Mouse (Mus musculus) embryonic fibroblast, embryonic 13.5 days (primary cell): ENCODE results near the gene Cnih1. TPM values are rescaled to one million over a fixed set of nuclear protein-coding genes. Genes with fewer than 3 reads are reported as not detected.

Experiments used
- H3K27ac ChIP-seq: 2 replicates; pipeline ENCODE4 v1.5.1; 2012; ENCODE audit warnings: low read length, control low read depth, inconsistent platforms; ENCODE audit not compliant: insufficient read depth
- H3K4me1 ChIP-seq: 2 replicates; pipeline ENCODE4 v1.6.1; 2011; ENCODE audit warnings: low read length; ENCODE audit not compliant: control insufficient read depth, insufficient read depth
- H3K4me3 ChIP-seq: 2 replicates; pipeline ENCODE4 v1.5.1; 2011; ENCODE audit warnings: mild to moderate bottlenecking, control low read depth, low read length; ENCODE audit not compliant: insufficient read depth
- CTCF ChIP-seq: IDR thresholded peaks from 2 replicates; pipeline ENCODE4 v1.5.1; 2011; ENCODE audit warnings: mild to moderate bottlenecking, control low read depth, low read length, moderate library complexity, borderline replicate concordance; ENCODE audit not compliant: insufficient read depth
- POLR2A ChIP-seq: IDR thresholded peaks from 2 replicates; pipeline ENCODE4 v1.6.1; 2011; ENCODE audit warnings: low read depth, mild to moderate bottlenecking, control low read depth, low read length, moderate library complexity
- polyA plus RNA-seq: library from polyadenylated mRNA; stranded (reverse); fragments of >200 nt; gene quantifications from 2 replicates; pipeline ENCODE4 v1.2.4, GENCODE M21; 2011; ENCODE audit warnings: low read depth; ENCODE audit not compliant: missing spikeins, insufficient read length

Gene Cnih1
- polyA plus RNA-seq, 1 experiment, result 293 TPM

- Histone ChIP-seq H3K27ac (no peak overlapping the region), H3K4me1 (no peaks in the 10 kb centered on the region), H3K4me3 (no peak overlapping the region)
- no peak for TF ChIP-seq CTCF
- no peak for TF ChIP-seq POLR2A
Observed at GRCm38 (mm10) chr14:46734262-46734661, 53.9 kb downstream of the Cnih1 start.

GRCm38 (mm10) chr14:46725743-46726142, 62.5 kb downstream of the Cnih1 start:
- no peak for TF ChIP-seq CTCF
- TF ChIP-seq POLR2A, result no peak
- Histone ChIP-seq H3K4me3 (no peak overlapping the region), H3K27ac (no peak overlapping the region), H3K4me1 (peaks cover 4% of the 10 kb centered on the region; the same call in 1 of the 2 replicates)

Other genes with a start within 250 kb of the Cnih1 start
- gene Cdkn3, start 27.9 kb downstream of the Cnih1 start, polyA plus RNA-seq, result 16.5 and 27.5 TPM in 2 replicates
- 83.0 and 87.9 TPM in 2 replicates for gene Gmfb, start 33.8 kb upstream of the Cnih1 start, polyA plus RNA-seq
- 29.6 and 34.5 TPM in 2 replicates for gene Cgrrf1, start 43.7 kb upstream of the Cnih1 start, polyA plus RNA-seq
- gene Samd4, start 94.4 kb upstream of the Cnih1 start, polyA plus RNA-seq, result 54.3 and 71.0 TPM in 2 replicates